Mouse (Mus musculus) C2C12 (cell line): ENCODE measurements around the gene Prtg. TPM values are rescaled to one million over a fixed set of nuclear protein-coding genes. Genes with fewer than 3 reads are reported as not detected.

ENCODE experiments used
- H3K27me3 ChIP-seq: one replicate; pipeline ENCODE4 v1.6.1; 2011; ENCODE audit not compliant: control insufficient read depth, insufficient read depth, insufficient read length
- H3K36me3 ChIP-seq: one replicate; pipeline ENCODE4 v1.6.1; 2011; ENCODE audit not compliant: control insufficient read depth, insufficient read depth
- H3K4me3 ChIP-seq: one replicate; pipeline ENCODE4 v1.5.1; 2011; ENCODE audit warnings: mild to moderate bottlenecking, control low read depth; ENCODE audit not compliant: poor library complexity, insufficient read depth, severe bottlenecking
- H3K79me2 ChIP-seq: one replicate; pipeline ENCODE4 v1.6.1; 2011; ENCODE audit not compliant: control insufficient read depth, insufficient read depth
- H3K79me3 ChIP-seq: one replicate; pipeline ENCODE4 v1.6.1; 2011; ENCODE audit warnings: low read depth, control low read depth
- H3ac ChIP-seq: one replicate; pipeline ENCODE3; 2011; ENCODE audit warnings: low read depth; ENCODE audit not compliant: control insufficient read depth, insufficient read length
- CEBPB ChIP-seq: IDR thresholded peaks from one replicate; pipeline ENCODE4 v1.6.1; 2011; ENCODE audit warnings: low read depth, mild to moderate bottlenecking, control low read depth, moderate library complexity
- CTCF ChIP-seq: IDR thresholded peaks from one replicate; pipeline ENCODE4 v1.5.1; 2011; ENCODE audit not compliant: control insufficient read depth, insufficient read depth, insufficient read length
- FOSL1 ChIP-seq: IDR thresholded peaks from one replicate; pipeline ENCODE4 v1.8.0; 2011; ENCODE audit warnings: mild to moderate bottlenecking, low read length; ENCODE audit not compliant: poor library complexity, insufficient read depth, severe bottlenecking
- MAX ChIP-seq: IDR thresholded peaks from one replicate; pipeline ENCODE4 v1.6.1; 2011; ENCODE audit warnings: mild to moderate bottlenecking, control low read depth
- MYOD1 ChIP-seq: IDR thresholded peaks from one replicate; pipeline ENCODE4 v1.6.1; 2011; ENCODE audit warnings: low read depth; ENCODE audit not compliant: control insufficient read depth, insufficient read length
- MYOG ChIP-seq: IDR thresholded peaks from one replicate; pipeline ENCODE4 v1.6.1; 2011; ENCODE audit not compliant: control insufficient read depth, insufficient read length; ENCODE audit errors: extremely low read depth
- USF1 ChIP-seq: IDR thresholded peaks from one replicate; pipeline ENCODE4 v1.6.1; 2011; ENCODE audit warnings: low read depth, mild to moderate bottlenecking, control low read depth, moderate library complexity
- polyA plus RNA-seq: library from polyadenylated mRNA; unstranded; fragments of >200 nt; fragmentation: generic; extraction: Trizol; gene quantifications from one replicate; pipeline ENCODE4 v1.2.1, GENCODE M21; 2012; ENCODE audit warnings: missing spikeins

Prtg gene
- polyA plus RNA-seq, 1 experiment = 0.59 TPM

- Histone ChIP-seq H3K36me3 (no peaks in the 10 kb centered on the region), H3K79me3 (no peaks in the 10 kb centered on the region), H3K4me3 (no peak overlapping the region), H3K27me3 (no peaks in the 10 kb centered on the region), H3ac (no peak overlapping the region), H3K79me2 (no peaks in the 10 kb centered on the region)
- no peak for TF ChIP-seq MYOG
- TF ChIP-seq MYOD1 = no peak
- TF ChIP-seq FOSL1 = no peak
- no peak for TF ChIP-seq CEBPB
- TF ChIP-seq CTCF = no peak
- no peak for TF ChIP-seq USF1
- no peak for TF ChIP-seq MAX
Observed at GRCm38 (mm10) chr9:72856721-72857120, 50.0 kb downstream of the Prtg start.

- H3ac ChIP-seq = no peak overlapping the region
- no peaks in the 10 kb centered on the region for H3K36me3 ChIP-seq
- H3K4me3 ChIP-seq = no peak overlapping the region
- no peaks in the 10 kb centered on the region for H3K79me3 ChIP-seq
- TF ChIP-seq MYOG = no peak
- no peak for TF ChIP-seq FOSL1
- no peak for TF ChIP-seq CTCF
- no peak for TF ChIP-seq MAX
- TF ChIP-seq CEBPB = no peak
- no peak for TF ChIP-seq MYOD1
- TF ChIP-seq USF1 = no peak
- no peaks in the 10 kb centered on the region for H3K79me2 ChIP-seq
- no peaks in the 10 kb centered on the region for H3K27me3 ChIP-seq
Observed at GRCm38 (mm10) chr9:72860764-72861163, 54.1 kb downstream of the Prtg start.

- Histone ChIP-seq H3K79me2 (no peaks in the 10 kb centered on the region), H3K4me3 (no peak overlapping the region), H3ac (no peak overlapping the region), H3K79me3 (no peaks in the 10 kb centered on the region), H3K27me3 (no peaks in the 10 kb centered on the region), H3K36me3 (no peaks in the 10 kb centered on the region)
- TF ChIP-seq CTCF (no peak), MYOG (no peak), MYOD1 (no peak)
Observed at GRCm38 (mm10) chr9:72861235-72861634, 54.6 kb downstream of the Prtg start.

DNA sequence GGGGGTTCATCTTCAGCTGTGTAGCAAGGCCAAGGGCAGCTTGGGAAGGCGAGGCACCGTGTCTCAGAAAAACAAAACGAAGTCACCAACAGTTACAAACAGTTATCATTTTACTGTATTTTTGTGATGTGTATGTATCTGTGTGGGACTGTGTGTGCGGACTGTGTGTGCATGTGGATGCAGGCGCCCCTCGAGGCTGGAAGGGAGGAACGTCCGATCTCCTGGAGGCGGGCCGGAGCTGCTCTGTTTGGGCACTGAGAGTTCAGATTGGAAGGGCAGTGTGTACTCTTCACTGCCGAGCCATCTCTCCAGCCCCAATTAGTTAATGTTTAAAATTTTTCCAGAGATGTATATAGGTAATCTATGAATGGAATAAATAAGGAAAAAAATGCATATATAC, 55.5 kb downstream of the Prtg start:
- no peak overlapping the region for H3K4me3 ChIP-seq
- no peaks in the 10 kb centered on the region for H3K27me3 ChIP-seq
- no peaks in the 10 kb centered on the region for H3K79me2 ChIP-seq
- no peaks in the 10 kb centered on the region for H3K79me3 ChIP-seq
- no peak overlapping the region for H3ac ChIP-seq
- no peak for TF ChIP-seq USF1
- no peak for TF ChIP-seq MYOD1
- TF ChIP-seq CTCF = no peak
- TF ChIP-seq MYOG = no peak
- no peak for TF ChIP-seq FOSL1
- TF ChIP-seq CEBPB = no peak
- TF ChIP-seq MAX = no peak
- no peaks in the 10 kb centered on the region for H3K36me3 ChIP-seq

DNA sequence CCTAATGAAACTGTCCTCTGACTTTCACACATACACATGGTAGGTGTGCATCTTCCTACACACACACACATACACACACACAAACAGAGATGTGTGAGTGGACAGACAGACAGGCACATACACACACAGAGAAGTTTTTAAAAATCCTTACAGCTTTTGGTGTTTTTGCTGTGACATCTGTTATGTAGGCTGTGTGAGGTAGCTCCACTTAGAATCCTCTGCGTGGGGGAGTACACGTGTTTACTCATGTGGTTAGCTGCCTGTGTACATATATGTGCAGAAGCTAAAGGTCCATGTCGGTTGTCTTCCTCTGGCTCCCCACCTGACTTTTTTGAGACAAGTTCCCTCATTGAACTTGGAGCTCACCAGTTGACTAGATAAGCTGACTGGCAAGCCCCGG, 56.3 kb downstream of the Prtg start:
- Histone ChIP-seq H3K79me2 (no peaks in the 10 kb centered on the region), H3K27me3 (no peaks in the 10 kb centered on the region), H3ac (no peak overlapping the region), H3K4me3 (no peak overlapping the region), H3K79me3 (no peaks in the 10 kb centered on the region), H3K36me3 (no peaks in the 10 kb centered on the region)
- no peak for TF ChIP-seq CEBPB
- TF ChIP-seq FOSL1 = no peak
- TF ChIP-seq CTCF = no peak
- no peak for TF ChIP-seq MYOD1

GRCm38 (mm10) chr9:72863773-72864172, 57.1 kb downstream of the Prtg start:
- no peaks in the 10 kb centered on the region for H3K36me3 ChIP-seq
- TF ChIP-seq CTCF = no peak
- TF ChIP-seq CEBPB = no peak
- no peak for TF ChIP-seq MYOD1
- no peak for TF ChIP-seq MYOG
- TF ChIP-seq MAX = no peak
- TF ChIP-seq FOSL1 = no peak
- no peak for TF ChIP-seq USF1
- H3K79me2 ChIP-seq = no peaks in the 10 kb centered on the region
- no peaks in the 10 kb centered on the region for H3K79me3 ChIP-seq
- no peaks in the 10 kb centered on the region for H3K27me3 ChIP-seq
- H3K4me3 ChIP-seq = no peak overlapping the region
- H3ac ChIP-seq = no peak overlapping the region
